Mouse (Mus musculus) spleen, adult 2 months (tissue): ENCODE measurements at regions not wholly inside any gene's neighbourhood (a gene's known extent, or its start where the extent isn't known, plus 50 kb on each side); places are given as distances from the start of the nearest gene placed in this dataset.

Source experiments
- CTCF ChIP-seq: fragments of 200-500 bp; IDR thresholded peaks from 2 replicates; pipeline ENCODE4 v1.5.1; 2011; ENCODE audit warnings: mild to moderate bottlenecking, inconsistent platforms; ENCODE audit not compliant: insufficient read depth, insufficient read length, insufficient replicate concordance; ENCODE audit errors: extremely low read depth
- POLR2A ChIP-seq: fragments of 200-500 bp; IDR thresholded peaks from 2 replicates; pipeline ENCODE4 v1.6.1; 2011; ENCODE audit warnings: low read depth, low read length, inconsistent platforms

GRCm38 (mm10) chr14:62192814-62193213 lies 99.6 kb upstream of the Rnaseh2b start:
- TF ChIP-seq POLR2A (no peak), CTCF (no peak)
